Mouse (Mus musculus) layer of hippocampus, postnatal 25 days (tissue): ENCODE data around the gene Tmtc4. TPM values are rescaled to one million over a fixed set of nuclear protein-coding genes. Genes with fewer than 3 reads are reported as not detected.

Experiments
- DNase-seq, 2 experiments: peaks; one replicate each; pipeline ENCODE4 v3.0.0; 2022; ENCODE audit warnings: mixed read lengths in 2 of 2, low spot score in 1 of 2; ENCODE audit errors: extremely low spot score in 1 of 2
- total RNA-seq, 2 experiments: library from RNA; stranded (reverse); gene quantifications; 2 replicates each; pipeline ENCODE4 v1.2.3; 2021

The Tmtc4 gene
- total RNA-seq, 2 experiments from 2014 or later: 22.8 to 24.4 TPM

DNA sequence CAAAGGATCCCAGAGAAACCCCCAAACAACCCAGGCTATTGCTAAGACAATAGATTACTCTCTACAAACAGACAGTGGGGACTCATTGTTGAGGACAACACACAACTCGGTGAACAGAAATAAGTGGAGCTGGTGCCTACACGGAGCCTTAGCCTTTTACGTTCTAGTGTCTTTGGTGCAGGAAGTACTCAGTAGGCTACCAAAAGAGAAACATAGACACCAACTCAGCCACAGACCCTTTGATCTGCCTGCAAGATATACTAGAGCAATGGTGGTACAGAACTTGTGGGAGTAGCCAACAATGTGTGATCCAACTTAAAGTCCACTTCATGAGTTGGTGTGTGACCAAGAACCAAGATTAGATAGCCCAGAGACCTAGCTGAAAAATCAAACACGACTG, 75.8 kb downstream of the Tmtc4 start:
- DNase-seq: no peak

- DNase-seq: no peak
Measured at GRCm38 (mm10) chr14:122905007-122905406, 78.8 kb downstream of the Tmtc4 start.

DNA sequence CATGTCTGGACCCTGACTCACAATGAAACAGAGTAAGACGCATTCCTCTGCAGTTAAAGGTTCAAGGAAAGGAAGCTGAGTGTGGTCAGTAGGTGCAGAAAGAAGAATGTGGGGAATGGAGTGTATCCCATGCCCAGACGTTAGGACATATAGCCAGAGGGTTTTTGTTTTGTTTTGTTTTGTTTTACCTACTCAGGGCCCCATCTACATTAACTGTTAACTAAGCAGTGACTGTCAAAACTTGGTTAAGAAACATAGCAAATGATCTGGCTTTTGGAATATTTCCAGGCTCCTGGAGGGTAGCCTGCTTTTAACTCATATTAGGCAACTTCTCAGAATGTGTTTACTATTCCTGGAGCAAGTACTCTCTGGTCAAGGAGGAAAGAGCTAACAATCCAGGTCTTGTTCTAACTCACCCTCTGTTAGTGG, 79.9 kb downstream of the Tmtc4 start:
- DNase-seq: no peak

- DNase-seq: peak in 1 of 2 experiments; percentile 47
Measured at GRCm38 (mm10) chr14:122902884-122903283, 81.0 kb downstream of the Tmtc4 start.

GRCm38 (mm10) chr14:122902136-122902535, 81.7 kb downstream of the Tmtc4 start:
- DNase-seq: peak in 1 of 2 experiments; percentile 4

- no peak for DNase-seq
Measured at GRCm38 (mm10) chr14:122901715-122902114, 82.1 kb downstream of the Tmtc4 start.

- DNase-seq: no peak
Measured at GRCm38 (mm10) chr14:122901177-122901576, 82.7 kb downstream of the Tmtc4 start.

- no peak for DNase-seq
Measured at GRCm38 (mm10) chr14:122900679-122901078, 83.2 kb downstream of the Tmtc4 start.

DNA sequence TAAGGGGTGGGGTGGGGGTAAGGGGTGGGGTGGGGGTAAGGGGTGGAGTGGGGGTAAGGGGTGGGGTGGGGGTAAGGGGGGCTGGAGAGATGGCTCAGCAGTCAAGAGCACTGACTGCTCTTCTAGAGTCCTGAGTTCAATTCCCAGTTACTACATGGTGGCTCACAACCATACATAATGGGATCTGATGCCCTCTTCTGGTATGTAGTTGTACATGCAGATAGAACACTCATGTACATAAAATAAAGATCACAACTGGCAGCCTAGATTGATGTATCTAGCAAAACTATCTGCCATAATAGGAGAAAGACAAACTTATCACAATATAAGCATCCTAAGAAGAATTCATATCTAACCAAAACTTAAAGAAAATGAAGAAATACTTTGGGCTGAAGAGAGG, 85.3 kb downstream of the Tmtc4 start:
- DNase-seq: no peak

- no peak for DNase-seq
Measured at GRCm38 (mm10) chr14:122896106-122896505, 87.7 kb downstream of the Tmtc4 start.

DNA sequence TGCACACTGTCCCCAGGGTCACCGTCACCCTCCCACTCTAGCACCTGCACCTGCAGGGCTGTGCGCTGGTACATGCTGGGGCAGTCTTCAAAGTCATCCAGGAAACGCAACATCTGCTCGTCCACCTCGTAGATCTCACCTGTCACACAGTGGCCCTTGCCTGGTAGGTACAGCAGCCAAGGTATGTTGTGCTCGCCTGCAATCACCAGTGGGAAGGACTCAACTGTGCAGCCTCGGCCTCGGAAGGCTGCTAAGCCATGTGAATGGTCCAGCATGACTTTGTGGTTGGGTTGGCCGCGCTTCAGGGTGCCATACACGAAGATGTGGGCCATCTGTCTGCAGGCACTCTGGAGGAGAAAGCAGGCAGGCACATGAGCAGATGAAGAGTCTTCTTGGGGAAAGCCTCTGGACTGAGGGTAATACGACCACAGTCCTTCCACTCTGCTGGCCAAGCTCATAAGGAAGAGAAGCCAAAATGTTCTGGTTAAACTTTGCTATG, 92.3 kb downstream of the Tmtc4 start:
- no peak for DNase-seq

- DNase-seq: no peak
Measured at GRCm38 (mm10) chr14:122888480-122888872, 95.4 kb downstream of the Tmtc4 start.

- DNase-seq: no peak
Measured at GRCm38 (mm10) chr14:122887702-122888479, 95.9 kb downstream of the Tmtc4 start.

GRCm38 (mm10) chr14:122887278-122887677, 96.6 kb downstream of the Tmtc4 start:
- DNase-seq: no peak

GRCm38 (mm10) chr14:122885893-122886292, 97.9 kb downstream of the Tmtc4 start:
- DNase-seq: no peak

- DNase-seq: no peak
Measured at GRCm38 (mm10) chr14:122883821-122884584, 99.8 kb downstream of the Tmtc4 start.

DNA sequence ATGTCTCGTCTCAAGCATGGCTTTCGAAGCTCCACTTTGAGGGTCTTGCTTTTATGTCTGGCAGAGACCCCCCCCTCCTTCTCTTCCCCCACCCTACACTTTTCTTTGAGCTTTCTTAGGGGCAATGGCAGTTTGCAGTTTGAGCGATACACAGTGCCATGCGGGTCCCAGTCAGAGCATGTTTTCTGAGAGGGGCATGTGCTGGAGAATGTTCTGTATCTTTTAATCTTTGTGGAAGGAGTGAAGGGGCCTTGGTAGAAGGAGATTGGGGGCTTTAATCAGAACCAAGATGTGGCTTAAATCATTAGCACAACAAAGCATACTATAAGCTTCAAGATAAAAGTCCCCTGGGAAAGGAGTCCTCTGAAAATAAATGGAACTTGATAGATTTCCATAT, 100.4 kb downstream of the Tmtc4 start:
- no peak for DNase-seq

GRCm38 (mm10) chr14:122882795-122883409, 100.9 kb downstream of the Tmtc4 start:
- DNase-seq: no peak

GRCm38 (mm10) chr14:122882201-122882639, 101.6 kb downstream of the Tmtc4 start:
- no peak for DNase-seq

- DNase-seq: no peak
Measured at GRCm38 (mm10) chr14:122881699-122882098, 102.1 kb downstream of the Tmtc4 start.

DNA sequence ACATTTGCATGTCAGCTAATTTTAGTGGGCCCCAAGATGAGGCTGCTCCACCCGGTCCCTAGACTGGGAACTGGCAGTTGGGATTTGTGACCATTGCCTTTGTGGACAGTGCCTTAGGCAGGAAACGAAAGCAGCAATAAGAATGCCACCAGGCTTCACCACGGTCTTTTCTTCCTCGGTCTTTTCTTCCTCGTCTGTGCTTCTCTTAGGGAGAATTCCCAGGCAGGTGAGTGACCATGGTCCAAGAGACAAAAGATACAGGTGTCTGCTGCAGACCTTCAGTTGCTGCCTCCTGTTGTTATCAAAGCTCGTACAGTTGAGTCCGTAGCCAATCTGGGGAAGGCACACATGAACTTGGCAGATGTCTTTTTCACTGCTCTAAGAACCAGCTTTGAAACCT, 103.5 kb downstream of the Tmtc4 start:
- DNase-seq: no peak
